In the genomic region with DNA sequence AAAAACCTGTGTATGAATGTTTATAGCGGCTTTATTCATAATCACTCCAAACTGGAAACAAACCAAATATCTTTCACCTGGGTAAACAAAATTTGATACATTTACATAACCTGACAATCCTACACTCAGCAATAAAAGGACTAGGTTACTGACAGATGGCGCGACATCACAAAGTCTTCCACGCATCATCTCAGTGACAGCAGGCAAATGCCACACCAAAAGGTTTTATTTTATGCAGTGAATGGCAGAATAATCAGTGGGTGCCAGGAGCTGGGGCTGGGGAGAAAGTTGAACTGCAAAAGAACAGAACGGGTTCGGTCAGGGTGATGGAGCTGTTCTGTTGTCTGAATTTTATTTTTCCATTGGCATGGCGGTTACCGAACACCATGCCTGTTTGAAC, we compare ENCODE assay signal across 15 mouse cellular contexts.
"Had no signal": no experiment of that assay in that cellular context is flagged by ENCODE, and none has a peak within 500 bp of the region (broad histone marks: within the 10 kb centered on the region; RNA-seq: fewer than 3 reads in every experiment).

No protein-coding gene starts in this region.

- H3K9ac ChIP-seq: limb, embryonic 15.5 days; liver, embryonic 12.5 days; lung, embryonic 14.5 days; neural tube, embryonic 15.5 days had no signal

- H3K27me3 ChIP-seq: limb, embryonic 15.5 days; liver, embryonic 12.5 days; neural tube, embryonic 15.5 days had no signal

- H3K36me3 ChIP-seq: limb, embryonic 15.5 days; liver, embryonic 12.5 days; midbrain, embryonic 10.5 days; neural tube, embryonic 15.5 days had no signal

- DNase-seq: kidney, adult 8-10 months; kidney, postnatal 25 days; lung, embryonic 14.5 days; lung, postnatal 10 days; lung, postnatal 4 days; midbrain, embryonic 14.5 days; right cerebral cortex, postnatal 4 days; spleen, adult 18-20 months; thymus, adult 2 months; thymus, postnatal 25 days had no signal

- H3K4me1 ChIP-seq: liver, embryonic 12.5 days; midbrain, embryonic 10.5 days; neural tube, embryonic 15.5 days had no signal

- H3K9me3 ChIP-seq: limb, embryonic 15.5 days; liver, embryonic 12.5 days; midbrain, embryonic 10.5 days; neural tube, embryonic 15.5 days had no signal

- H3K27ac ChIP-seq: limb, embryonic 15.5 days; liver, embryonic 12.5 days; midbrain, embryonic 10.5 days; neural tube, embryonic 15.5 days had no signal

- H3K4me2 ChIP-seq: limb, embryonic 15.5 days; liver, embryonic 12.5 days; lung, embryonic 14.5 days; neural tube, embryonic 15.5 days had no signal

- H3K4me3 ChIP-seq: limb, embryonic 15.5 days; liver, embryonic 12.5 days; midbrain, embryonic 10.5 days; myocyte; neural tube, embryonic 15.5 days had no signal

- ATAC-seq: liver, embryonic 12.5 days had no signal
